Mouse (Mus musculus): ENCODE results near the gene Rpl31. TPM values are rescaled to one million over a fixed set of nuclear protein-coding genes. Genes with fewer than 3 reads are reported as not detected.

Rpl31 gene
- total and polyA plus RNA-seq, 2 experiments from 2014 or later = 273 to 367 TPM

DNA sequence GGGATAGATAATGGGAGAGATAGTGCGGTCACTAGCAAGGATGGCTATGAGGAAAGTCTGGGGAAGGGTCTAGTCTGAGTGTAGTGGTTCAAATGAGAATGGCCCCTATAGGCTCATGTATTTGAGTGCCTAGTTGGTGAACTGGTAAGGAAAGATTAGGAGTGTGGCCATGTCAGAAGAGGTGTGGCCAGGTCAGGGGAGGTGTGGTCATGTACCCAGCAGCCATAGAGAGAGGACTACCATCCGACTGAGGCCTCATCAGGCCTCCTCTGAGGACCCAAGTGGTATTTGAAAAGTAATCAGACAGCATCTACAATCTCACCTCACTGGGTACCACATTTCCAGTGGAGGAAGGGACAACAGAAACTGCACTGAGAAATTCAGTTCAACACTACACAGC, 20.5 kb downstream of the Rpl31 start:
- Histone ChIP-seq H3K36me3 (ENCODE audit: insufficient read depth, low read length) (peaks cover 15% of the 10 kb centered on the region), H3K9me3 (ENCODE audit: low read length) (no peaks in the 10 kb centered on the region), H3K4me2 (ENCODE audit: low read depth, low read length, poor library complexity, severe bottlenecking) (no peak overlapping the region), H3K27ac (ENCODE audit: low read depth, low read length) (no peak overlapping the region), H3K27me3 (ENCODE audit: insufficient read depth, low read length) (no peaks in the 10 kb centered on the region), H3K4me1 (ENCODE audit: insufficient read depth, low read length) (no peaks in the 10 kb centered on the region), H3K4me3 (ENCODE audit: low read depth, low read length) (no peak overlapping the region), H3K9ac (replicated peaks; ENCODE audit: low read length, poor library complexity, severe bottlenecking) (no peak overlapping the region)
- DNase-seq (ENCODE audit: low spot score) (no peak), ATAC-seq (ENCODE audit: low FRiP score) (no peak)
- WGBS = 90% methylated on average over 2 of the region's 2 CpGs
- no peak for TF ChIP-seq CTCF (IDR thresholded peaks at IDR 0.05)

DNA sequence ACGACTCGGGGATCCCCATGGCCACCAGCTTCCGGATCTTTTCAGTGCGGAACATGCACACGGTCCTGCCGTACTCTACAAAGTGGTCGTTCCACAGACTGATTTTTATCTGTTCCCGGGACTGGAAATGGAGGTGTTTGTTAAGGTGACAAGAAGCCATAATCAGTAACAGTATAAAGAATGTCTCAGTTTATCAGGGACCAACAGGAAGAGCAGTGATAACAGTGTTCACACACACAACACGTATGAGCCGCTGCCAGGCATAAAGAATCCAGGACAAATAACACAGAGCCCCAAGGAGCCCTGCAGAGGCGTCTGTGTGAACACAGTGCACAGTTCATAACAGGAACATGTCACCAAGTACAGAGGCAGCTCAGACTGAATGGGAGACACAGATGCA, 21.7 kb downstream of the Rpl31 start:
- DNase-seq (ENCODE audit: low spot score) (no peak), ATAC-seq (ENCODE audit: low FRiP score) (no peak)
- 92% methylated on average over 11 of the region's 11 CpGs for WGBS
- no peak overlapping the region for H3K4me2 ChIP-seq (ENCODE audit: low read depth, low read length, poor library complexity, severe bottlenecking)
- H3K4me1 ChIP-seq (ENCODE audit: insufficient read depth, low read length) = no peaks in the 10 kb centered on the region
- H3K9ac ChIP-seq (replicated peaks; ENCODE audit: low read length, poor library complexity, severe bottlenecking) = no peak overlapping the region
- H3K27ac ChIP-seq (ENCODE audit: low read depth, low read length) = no peak overlapping the region
- H3K36me3 ChIP-seq (ENCODE audit: insufficient read depth, low read length) = peaks cover 11% of the 10 kb centered on the region
- H3K27me3 ChIP-seq (ENCODE audit: insufficient read depth, low read length) = no peaks in the 10 kb centered on the region
- no peak overlapping the region for H3K4me3 ChIP-seq (ENCODE audit: low read depth, low read length)
- TF ChIP-seq CTCF (IDR thresholded peaks at IDR 0.05) = no peak
- H3K9me3 ChIP-seq (ENCODE audit: low read length) = no peaks in the 10 kb centered on the region

DNA sequence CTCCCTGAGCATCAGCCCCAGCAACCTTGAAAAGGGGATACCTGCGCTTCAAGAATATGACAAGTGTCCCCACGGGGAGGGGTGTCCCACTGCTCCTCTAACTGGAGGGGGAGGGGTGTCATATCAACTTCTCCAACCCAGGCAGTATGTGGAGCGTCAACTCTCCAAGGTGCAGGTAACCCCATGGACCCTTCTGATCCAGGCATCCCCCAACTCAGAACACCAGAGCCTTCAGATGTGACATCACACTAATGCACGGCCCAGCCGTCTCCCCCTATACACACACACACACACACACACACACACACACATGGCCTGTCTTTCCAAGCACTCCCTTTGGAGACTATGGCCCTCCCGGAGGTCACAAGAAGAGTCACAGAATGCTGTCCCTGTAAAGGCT, 24.0 kb downstream of the Rpl31 start:
- ATAC-seq (ENCODE audit: low FRiP score) = no peak
- H3K4me1 ChIP-seq (ENCODE audit: insufficient read depth, low read length) = no peaks in the 10 kb centered on the region
- 93% methylated on average over 6 of the region's 6 CpGs for WGBS

DNA sequence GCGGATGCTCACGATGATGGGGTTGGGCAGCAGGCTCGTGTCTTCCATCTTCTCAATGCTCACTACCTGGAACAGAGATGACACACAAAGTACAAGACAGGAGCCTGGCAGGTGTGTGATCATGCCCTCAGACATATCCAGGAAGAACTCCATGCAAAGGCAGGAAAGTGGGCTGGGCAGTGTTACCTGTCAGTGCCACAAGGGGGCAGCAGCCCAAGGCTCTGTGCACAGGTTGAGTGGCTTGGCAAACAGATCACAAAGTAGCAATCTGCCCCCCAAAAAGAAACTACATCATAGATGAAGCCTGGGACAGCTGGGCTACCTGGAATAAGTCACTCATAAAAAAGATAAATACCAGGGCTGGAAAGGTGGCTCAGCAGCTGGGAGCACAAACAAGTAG, 24.5 kb downstream of the Rpl31 start:
- DNase-seq (ENCODE audit: low spot score) = peak; percentile 70
- WGBS = 64% methylated on average over 3 of the region's 3 CpGs
- TF ChIP-seq CTCF (IDR thresholded peaks at IDR 0.05) = peak; percentile 96
- no peak overlapping the region for H3K4me2 ChIP-seq (ENCODE audit: low read depth, low read length, poor library complexity, severe bottlenecking)
- no peaks in the 10 kb centered on the region for H3K27me3 ChIP-seq (ENCODE audit: insufficient read depth, low read length)
- H3K4me3 ChIP-seq (ENCODE audit: low read depth, low read length) = no peak overlapping the region
- H3K4me1 ChIP-seq (ENCODE audit: insufficient read depth, low read length) = no peaks in the 10 kb centered on the region
- H3K9me3 ChIP-seq (ENCODE audit: low read length) = no peaks in the 10 kb centered on the region
- H3K27ac ChIP-seq (ENCODE audit: low read depth, low read length) = no peak overlapping the region
- H3K9ac ChIP-seq (replicated peaks; ENCODE audit: low read length, poor library complexity, severe bottlenecking) = no peak overlapping the region
- ATAC-seq (ENCODE audit: low FRiP score) = no peak; the same call in 1 of the 2 replicates
- H3K36me3 ChIP-seq (ENCODE audit: insufficient read depth, low read length) = peaks cover 3% of the 10 kb centered on the region; the same call in 1 of the 2 replicates

More for the DNA sequence above, 24.0 kb downstream of the Rpl31 start:
- no peak overlapping the region for H3K4me2 ChIP-seq (ENCODE audit: low read depth, low read length, poor library complexity, severe bottlenecking)
- H3K27ac ChIP-seq (ENCODE audit: low read depth, low read length) = no peak overlapping the region
- H3K27me3 ChIP-seq (ENCODE audit: insufficient read depth, low read length) = no peaks in the 10 kb centered on the region
- peaks cover 3% of the 10 kb centered on the region; the same call in 1 of the 2 replicates for H3K36me3 ChIP-seq (ENCODE audit: insufficient read depth, low read length)
- DNase-seq (ENCODE audit: low spot score) = no peak
- no peaks in the 10 kb centered on the region for H3K9me3 ChIP-seq (ENCODE audit: low read length)
- H3K4me3 ChIP-seq (ENCODE audit: low read depth, low read length) = no peak overlapping the region
- H3K9ac ChIP-seq (replicated peaks; ENCODE audit: low read length, poor library complexity, severe bottlenecking) = no peak overlapping the region
- no peak for TF ChIP-seq CTCF (IDR thresholded peaks at IDR 0.05)

DNA sequence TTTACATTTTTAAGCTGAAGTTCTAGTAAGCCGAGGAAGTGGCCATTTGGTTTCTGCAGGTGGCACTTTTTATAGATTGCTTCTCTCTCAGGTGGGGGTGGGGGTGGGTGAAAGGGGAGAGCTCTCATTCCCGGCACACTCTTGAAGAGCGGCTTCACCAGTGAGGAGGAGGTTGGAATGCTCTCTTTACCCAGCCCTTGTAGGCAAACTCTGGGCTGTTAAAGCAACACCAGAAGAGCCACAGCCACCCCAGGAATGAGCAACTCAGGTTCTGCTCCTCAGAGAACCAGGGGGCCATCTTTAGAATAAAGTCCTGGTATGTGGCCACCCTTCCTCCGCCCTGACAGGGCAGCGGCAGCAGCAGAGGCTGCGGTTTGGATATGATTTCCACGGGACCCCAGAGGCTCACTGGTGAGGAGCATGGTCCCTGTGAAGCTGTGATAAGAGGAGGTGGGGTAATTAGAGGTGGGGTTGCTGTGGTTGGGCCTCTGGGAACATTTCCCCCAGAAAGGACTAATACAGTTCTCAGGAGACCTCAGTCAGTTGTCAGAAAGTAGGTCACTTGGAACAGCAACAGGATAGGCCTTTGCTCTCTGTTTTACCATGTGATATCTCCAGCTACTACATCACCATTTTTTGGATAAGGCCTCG, 25.7 kb downstream of the Rpl31 start:
- H3K27me3 ChIP-seq (ENCODE audit: insufficient read depth, low read length) = no peaks in the 10 kb centered on the region
- H3K9ac ChIP-seq (replicated peaks; ENCODE audit: low read length, poor library complexity, severe bottlenecking) = no peak overlapping the region
- TF ChIP-seq CTCF (IDR thresholded peaks at IDR 0.05) = no peak
- H3K4me3 ChIP-seq (ENCODE audit: low read depth, low read length) = no peak overlapping the region
- H3K36me3 ChIP-seq (ENCODE audit: insufficient read depth, low read length) = peaks cover 6% of the 10 kb centered on the region; the same call in 1 of the 2 replicates
- H3K27ac ChIP-seq (ENCODE audit: low read depth, low read length) = no peak overlapping the region
- DNase-seq (ENCODE audit: low spot score) (no peak), ATAC-seq (ENCODE audit: low FRiP score) (no peak)
- H3K4me2 ChIP-seq (ENCODE audit: low read depth, low read length, poor library complexity, severe bottlenecking) = no peak overlapping the region
- H3K9me3 ChIP-seq (ENCODE audit: low read length) = no peaks in the 10 kb centered on the region
- WGBS = 85% methylated on average over 8 of the region's 8 CpGs
- no peaks in the 10 kb centered on the region for H3K4me1 ChIP-seq (ENCODE audit: insufficient read depth, low read length)

DNA sequence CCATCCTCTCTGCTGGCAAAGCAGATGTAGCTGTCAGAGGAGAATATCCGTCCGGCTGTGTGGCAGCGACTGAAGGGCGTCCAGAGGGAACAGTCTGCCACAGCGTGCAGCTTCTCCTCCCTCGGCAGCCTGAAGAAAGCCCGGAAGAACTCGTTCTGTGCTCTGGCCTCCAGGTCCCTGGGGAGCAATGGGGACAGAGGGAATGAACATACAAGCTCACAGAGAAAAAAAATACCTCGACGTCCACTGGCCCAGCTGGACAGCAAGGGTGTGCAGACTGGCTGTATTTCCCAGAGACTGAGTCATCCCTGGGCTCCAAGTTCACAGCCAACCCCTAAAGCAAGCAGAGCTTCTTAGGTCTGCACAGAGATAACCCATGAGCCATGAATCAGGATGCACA, 26.5 kb downstream of the Rpl31 start:
- Histone ChIP-seq H3K9me3 (ENCODE audit: low read length) (no peaks in the 10 kb centered on the region), H3K9ac (replicated peaks; ENCODE audit: low read length, poor library complexity, severe bottlenecking) (no peak overlapping the region), H3K36me3 (ENCODE audit: insufficient read depth, low read length) (peaks cover 6% of the 10 kb centered on the region; the same call in 1 of the 2 replicates), H3K4me2 (ENCODE audit: low read depth, low read length, poor library complexity, severe bottlenecking) (no peak overlapping the region), H3K27me3 (ENCODE audit: insufficient read depth, low read length) (no peaks in the 10 kb centered on the region), H3K4me3 (ENCODE audit: low read depth, low read length) (no peak overlapping the region), H3K4me1 (ENCODE audit: insufficient read depth, low read length) (no peaks in the 10 kb centered on the region), H3K27ac (ENCODE audit: low read depth, low read length) (no peak overlapping the region)
- peak; percentile 17 for DNase-seq (ENCODE audit: low spot score)
- WGBS = 59% methylated on average over 10 of the region's 10 CpGs
- ATAC-seq (ENCODE audit: low FRiP score) = no peak
- TF ChIP-seq CTCF (IDR thresholded peaks at IDR 0.05) = no peak

Data from midbrain, postnatal 0 days (tissue).